Mouse (Mus musculus) intestine, embryonic 16.5 days (tissue): Measurements from ENCODE around the gene Slc9a8. TPM values are rescaled to one million over a fixed set of nuclear protein-coding genes. Genes with fewer than 3 reads are reported as not detected.
A peak's percentile ranks its signal among the peaks of the same experiment; 100 is the strongest.

Experiments used
- ATAC-seq: fragments of 200-750 bp; cut with Nextera tagmentation; 2 replicates; pipeline ENCODE4 v1.8.0; 2017; ENCODE audit warnings: moderate TSS enrichment, moderate library complexity
- H3K27ac ChIP-seq: fragments of 300-500 bp; sonication (generic); 2 replicates; pipeline ENCODE4 v1.5.1; 2014; ENCODE audit warnings: mild to moderate bottlenecking, low read length
- H3K27me3 ChIP-seq: fragments of 300-500 bp; sonication (generic); replicated peaks from 2 replicates; pipeline ENCODE4 v1.6.1; 2014; ENCODE audit warnings: low read length, control low read depth, mixed read lengths; ENCODE audit not compliant: control insufficient read depth, insufficient read depth
- H3K36me3 ChIP-seq: fragments of 300-500 bp; sonication (generic); 2 replicates; pipeline ENCODE4 v1.6.1; 2014; ENCODE audit warnings: low read length, control low read depth; ENCODE audit not compliant: control insufficient read depth, insufficient read depth
- H3K4me1 ChIP-seq: fragments of 300-500 bp; sonication (generic); 2 replicates; pipeline ENCODE4 v1.6.1; 2014; ENCODE audit warnings: low read length, control low read depth, mixed read lengths; ENCODE audit not compliant: control insufficient read depth, insufficient read depth
- H3K4me2 ChIP-seq: fragments of 300-500 bp; sonication (generic); 2 replicates; pipeline ENCODE4 v1.6.1; 2014; ENCODE audit warnings: low read depth, low read length, control low read depth
- H3K4me3 ChIP-seq: fragments of 300-500 bp; sonication (generic); 2 replicates; pipeline ENCODE4 v1.5.1; 2014; ENCODE audit warnings: mild to moderate bottlenecking, low read length
- H3K9ac ChIP-seq: fragments of 300-500 bp; sonication (generic); 2 replicates; pipeline ENCODE4 v1.6.1; 2014; ENCODE audit warnings: low read depth, low read length
- H3K9me3 ChIP-seq: fragments of 300-500 bp; sonication (generic); 2 replicates; pipeline ENCODE4 v1.6.1; 2016; ENCODE audit warnings: low read length, control low read depth; ENCODE audit not compliant: control insufficient read depth
- whole genome bisulfite sequencing: fragments of 180-500 bp; shearing (Covaris S2); extraction: QIAGEN DNeasy Blood & Tissue Kit; methylation state at CpG from one replicate; pipeline ENCODE4 v1.1.7; 2014; 5-methylcytosine and 5-hydroxymethylcytosine counted together
- polyA plus RNA-seq: library from polyadenylated mRNA; unstranded; fragments of >200 nt; fragmentation: Nextera tagmentation; extraction: Ambion mirVana; gene quantifications from 2 replicates; pipeline ENCODE4 v1.2.1, GENCODE M21; 2015

The Slc9a8 gene
- polyA plus RNA-seq, 1 experiment from 2014 or later, result 19.0 TPM

DNA sequence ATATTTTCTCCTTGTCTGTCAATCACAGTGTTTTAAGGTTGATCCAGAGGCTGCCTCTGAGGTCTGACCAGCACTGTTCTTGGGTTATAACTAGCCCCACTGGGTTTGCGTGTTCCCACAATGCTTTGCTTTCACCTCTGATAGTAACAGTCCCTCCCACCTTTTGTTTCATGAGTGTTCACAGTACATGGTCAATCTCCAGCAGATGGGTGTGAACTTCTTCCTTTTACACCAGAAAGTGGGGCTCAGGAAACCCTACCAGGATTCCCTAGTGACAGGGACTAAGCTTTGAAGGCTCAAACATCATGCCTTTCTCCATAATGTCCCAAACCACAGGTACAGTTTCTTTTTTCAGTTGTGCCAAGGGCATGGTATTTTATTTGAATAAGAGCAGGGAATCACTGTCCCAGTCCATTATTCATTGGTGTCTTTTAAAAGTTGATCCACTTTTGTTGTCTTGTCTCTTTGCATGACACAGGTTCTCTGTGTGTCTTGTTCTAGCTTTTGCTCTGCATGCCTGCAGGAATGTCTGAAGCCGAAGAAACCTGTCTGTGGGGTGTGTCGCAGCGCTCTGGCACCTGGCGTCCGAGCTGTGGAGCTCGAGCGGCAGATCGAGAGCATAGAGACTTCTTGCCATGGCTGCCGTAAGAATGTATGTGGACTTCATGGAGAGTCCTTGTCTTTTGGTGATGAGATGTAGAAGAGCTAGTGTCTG lies 85.2 kb downstream of the Slc9a8 start:
- H3K9me3 ChIP-seq, result no peaks in the 10 kb centered on the region
- WGBS, result 92% methylated on average over 10 of the region's 10 CpGs
- no peak overlapping the region for H3K4me3 ChIP-seq
- peaks cover 12% of the 10 kb centered on the region for H3K36me3 ChIP-seq
- H3K4me2 ChIP-seq, result no peak overlapping the region
- H3K9ac ChIP-seq, result no peak overlapping the region; the same call in 1 of the 2 replicates
- peaks cover 29% of the 10 kb centered on the region for H3K4me1 ChIP-seq
- H3K27me3 ChIP-seq, result no peaks in the 10 kb centered on the region
- no peak for ATAC-seq
- no peak overlapping the region for H3K27ac ChIP-seq

DNA sequence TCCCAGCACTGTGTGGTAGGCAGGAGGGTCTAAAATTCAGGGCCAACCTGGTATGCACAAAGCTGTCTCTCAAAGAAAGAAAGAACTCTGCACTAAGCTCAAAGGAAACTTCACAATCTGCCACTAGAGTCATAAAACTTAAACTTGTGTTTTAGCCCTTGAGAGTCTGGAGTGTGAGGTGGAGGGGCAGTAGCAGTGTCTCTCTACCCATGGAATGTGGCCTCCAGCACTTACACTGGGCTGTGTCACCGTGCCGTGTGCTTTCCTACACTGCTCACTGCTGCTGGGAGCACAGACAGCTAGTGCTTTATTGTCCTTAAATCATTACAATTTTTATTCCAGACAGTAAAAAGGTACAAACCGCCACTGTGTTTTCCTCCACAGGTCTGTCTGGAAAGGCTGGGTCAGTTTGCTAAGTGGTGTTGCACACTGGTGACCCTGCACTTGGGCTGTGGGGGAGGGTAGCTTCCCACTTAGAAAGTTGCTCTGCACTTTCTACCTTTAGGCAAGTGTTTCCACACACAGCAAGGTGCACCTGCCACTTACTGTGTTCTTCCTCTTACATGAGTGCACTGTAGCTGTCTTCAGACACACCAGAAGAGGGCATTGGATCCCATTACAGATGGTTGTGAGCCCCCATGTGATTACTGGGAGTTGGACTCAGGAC lies 86.3 kb downstream of the Slc9a8 start:
- Histone ChIP-seq H3K27me3 (no peaks in the 10 kb centered on the region), H3K4me3 (no peak overlapping the region), H3K9me3 (no peaks in the 10 kb centered on the region), H3K36me3 (peaks cover 23% of the 10 kb centered on the region), H3K27ac (no peak overlapping the region), H3K9ac (no peak overlapping the region), H3K4me2 (no peak overlapping the region), H3K4me1 (peaks cover 28% of the 10 kb centered on the region)
- ATAC-seq, result no peak
- 80% methylated on average over 3 of the region's 3 CpGs for WGBS

DNA sequence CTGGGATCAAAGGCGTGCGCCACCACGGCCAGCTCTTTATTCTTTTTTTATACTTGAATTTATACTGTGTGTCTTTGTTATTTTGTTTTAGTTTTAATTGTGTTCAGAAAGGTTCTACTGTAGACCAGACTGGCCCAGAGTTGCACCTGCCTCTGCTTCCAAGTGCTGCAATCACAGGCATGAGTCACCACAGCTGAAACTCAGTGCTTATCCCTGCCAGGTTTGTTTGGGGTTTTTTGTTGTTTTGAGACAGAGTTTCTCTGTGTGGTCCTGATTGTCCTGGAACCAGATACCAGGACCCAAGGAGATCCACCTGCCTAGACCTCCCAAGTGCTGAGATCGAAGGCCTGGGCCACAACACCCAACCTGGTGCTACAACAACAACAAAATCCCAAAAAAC lies 87.1 kb downstream of the Slc9a8 start:
- H3K9me3 ChIP-seq, result no peaks in the 10 kb centered on the region
- peaks cover 26% of the 10 kb centered on the region for H3K4me1 ChIP-seq
- H3K4me2 ChIP-seq, result no peak overlapping the region
- no peaks in the 10 kb centered on the region for H3K27me3 ChIP-seq
- 91% methylated on average over 4 of the region's 4 CpGs for WGBS
- no peak overlapping the region for H3K27ac ChIP-seq
- H3K36me3 ChIP-seq, result peaks cover 30% of the 10 kb centered on the region
- ATAC-seq, result no peak
- no peak overlapping the region for H3K9ac ChIP-seq
- H3K4me3 ChIP-seq, result no peak overlapping the region

DNA sequence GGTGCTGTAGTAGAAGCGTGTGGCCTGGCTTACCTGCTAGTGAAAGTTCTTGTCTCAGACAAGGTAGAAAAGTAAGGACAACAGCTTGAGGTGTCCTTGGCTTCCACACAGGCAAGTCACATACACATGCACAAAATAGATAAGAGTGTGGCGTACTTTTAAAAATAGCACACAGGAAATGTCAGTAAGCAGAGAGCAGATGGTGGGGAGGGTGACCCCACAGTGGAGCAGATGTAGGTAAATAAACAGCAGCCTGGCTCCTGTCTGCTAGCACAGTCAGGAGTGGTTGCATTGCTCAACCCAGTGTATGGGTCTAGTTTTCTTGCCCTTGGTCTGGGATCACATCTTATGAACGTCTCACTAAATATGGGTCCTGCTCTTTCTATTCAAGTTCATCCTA lies 89.0 kb downstream of the Slc9a8 start:
- H3K9me3 ChIP-seq, result no peaks in the 10 kb centered on the region
- 81% methylated on average over 3 of the region's 3 CpGs for WGBS
- H3K4me3 ChIP-seq, result no peak overlapping the region
- no peak overlapping the region for H3K4me2 ChIP-seq
- H3K9ac ChIP-seq, result no peak overlapping the region
- H3K4me1 ChIP-seq, result peaks cover 13% of the 10 kb centered on the region
- peak; percentile 54; the same call in 1 of the 2 replicates for ATAC-seq
- H3K27ac ChIP-seq, result peak overlapping the region; percentile 33; the same call in 1 of the 2 replicates
- peaks cover 33% of the 10 kb centered on the region for H3K36me3 ChIP-seq
- no peaks in the 10 kb centered on the region for H3K27me3 ChIP-seq

DNA sequence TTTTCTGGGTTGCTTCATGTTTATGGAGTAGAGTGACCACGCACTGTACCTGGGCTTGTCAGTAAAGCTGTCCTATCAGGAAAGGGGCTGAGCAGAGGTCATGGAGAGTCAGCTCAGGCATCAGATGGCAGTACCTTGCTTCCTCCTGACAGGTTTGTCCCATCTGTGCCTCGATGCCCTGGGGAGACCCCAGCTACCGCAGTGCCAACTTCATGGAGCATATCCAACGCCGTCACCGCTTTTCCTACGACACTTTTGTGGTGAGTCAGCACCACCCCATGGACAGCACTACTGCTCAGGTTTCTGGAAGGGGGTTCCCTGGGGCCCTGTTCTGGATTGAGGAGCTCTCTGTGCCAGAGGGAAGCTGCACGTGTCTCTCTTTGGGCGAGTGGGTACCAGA lies 90.9 kb downstream of the Slc9a8 start:
- WGBS, result 89% methylated on average over 9 of the region's 9 CpGs
- Histone ChIP-seq H3K9me3 (no peaks in the 10 kb centered on the region), H3K4me1 (no peaks in the 10 kb centered on the region), H3K4me2 (no peak overlapping the region), H3K9ac (no peak overlapping the region), H3K36me3 (peaks cover 36% of the 10 kb centered on the region), H3K27me3 (no peaks in the 10 kb centered on the region), H3K4me3 (no peak overlapping the region), H3K27ac (no peak overlapping the region)
- ATAC-seq, result no peak

DNA sequence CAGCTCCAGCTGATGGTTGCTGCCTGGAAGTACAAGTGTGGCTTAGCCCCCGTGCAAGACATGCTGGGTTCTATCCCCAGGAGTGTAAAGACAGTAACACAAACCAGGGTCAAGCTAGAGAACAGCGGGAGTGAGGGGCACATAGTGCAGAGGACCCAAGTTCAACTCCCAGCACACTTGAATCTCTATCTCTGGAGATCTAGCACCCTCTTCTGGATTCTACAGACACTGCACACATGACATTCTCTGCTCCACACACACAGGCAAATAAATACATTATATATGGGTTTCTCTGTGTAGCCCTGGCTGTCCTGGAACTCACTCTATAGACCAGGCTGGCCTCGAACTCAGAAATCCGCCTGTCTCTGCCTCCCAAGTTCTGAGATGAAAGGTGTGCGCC lies 91.5 kb downstream of the Slc9a8 start:
- H3K9me3 ChIP-seq, result no peaks in the 10 kb centered on the region
- H3K9ac ChIP-seq, result no peak overlapping the region
- no peak for ATAC-seq
- 93% methylated on average over 5 of the region's 5 CpGs for whole genome bisulfite sequencing
- H3K4me2 ChIP-seq, result no peak overlapping the region
- H3K36me3 ChIP-seq, result peaks cover 36% of the 10 kb centered on the region
- H3K4me1 ChIP-seq, result no peaks in the 10 kb centered on the region
- H3K4me3 ChIP-seq, result no peak overlapping the region
- no peak overlapping the region for H3K27ac ChIP-seq
- no peaks in the 10 kb centered on the region for H3K27me3 ChIP-seq

DNA sequence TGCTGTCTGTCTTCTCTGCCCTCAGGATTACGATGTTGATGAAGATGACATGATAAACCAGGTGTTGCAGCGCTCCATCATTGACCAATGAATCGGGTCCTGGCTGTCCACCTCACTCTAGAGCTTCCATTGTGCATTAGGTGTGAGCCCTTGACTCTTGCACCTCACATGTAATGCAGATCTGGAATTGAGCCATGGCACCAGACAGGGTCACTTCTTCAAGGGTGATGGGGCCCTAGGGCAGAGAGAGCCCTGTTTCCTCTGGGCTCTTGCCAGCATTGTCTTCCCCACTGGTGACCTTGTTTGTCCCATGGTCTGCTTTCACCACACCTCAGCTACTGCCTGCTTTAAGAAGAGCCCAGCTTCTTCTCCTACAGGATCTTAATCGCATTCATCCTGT lies 93.1 kb downstream of the Slc9a8 start:
- WGBS, result 95% methylated on average over 4 of the region's 4 CpGs
- Histone ChIP-seq H3K9ac (no peak overlapping the region), H3K4me1 (no peaks in the 10 kb centered on the region), H3K27me3 (no peaks in the 10 kb centered on the region), H3K4me2 (no peak overlapping the region), H3K27ac (no peak overlapping the region), H3K36me3 (peaks cover 33% of the 10 kb centered on the region), H3K4me3 (no peak overlapping the region), H3K9me3 (no peaks in the 10 kb centered on the region)
- ATAC-seq, result no peak

DNA sequence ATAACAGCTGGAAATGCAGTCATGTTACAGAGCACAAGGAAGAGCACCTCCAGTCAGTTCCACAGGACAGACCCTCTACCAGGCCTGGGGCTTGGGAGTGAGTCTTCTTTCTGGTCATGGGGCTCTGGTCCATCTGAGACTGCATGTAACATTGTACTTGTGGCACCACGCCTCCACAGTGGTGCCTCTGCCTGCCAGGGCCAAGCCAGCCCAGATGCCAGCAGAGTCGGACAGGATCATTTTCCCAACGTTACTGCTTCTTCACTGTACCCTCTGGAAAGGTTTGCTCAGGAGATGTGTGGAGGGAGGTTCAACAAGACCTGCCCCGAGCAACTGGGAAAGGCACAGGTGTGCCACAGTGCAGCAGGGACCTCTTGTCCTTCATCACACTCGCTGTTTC lies 94.2 kb downstream of the Slc9a8 start:
- Histone ChIP-seq H3K4me3 (no peak overlapping the region), H3K4me2 (no peak overlapping the region), H3K36me3 (peaks cover 32% of the 10 kb centered on the region), H3K27ac (no peak overlapping the region), H3K9me3 (no peaks in the 10 kb centered on the region), H3K27me3 (no peaks in the 10 kb centered on the region), H3K9ac (no peak overlapping the region), H3K4me1 (no peaks in the 10 kb centered on the region)
- ATAC-seq, result no peak
- WGBS, result 90% methylated on average over 5 of the region's 5 CpGs

DNA sequence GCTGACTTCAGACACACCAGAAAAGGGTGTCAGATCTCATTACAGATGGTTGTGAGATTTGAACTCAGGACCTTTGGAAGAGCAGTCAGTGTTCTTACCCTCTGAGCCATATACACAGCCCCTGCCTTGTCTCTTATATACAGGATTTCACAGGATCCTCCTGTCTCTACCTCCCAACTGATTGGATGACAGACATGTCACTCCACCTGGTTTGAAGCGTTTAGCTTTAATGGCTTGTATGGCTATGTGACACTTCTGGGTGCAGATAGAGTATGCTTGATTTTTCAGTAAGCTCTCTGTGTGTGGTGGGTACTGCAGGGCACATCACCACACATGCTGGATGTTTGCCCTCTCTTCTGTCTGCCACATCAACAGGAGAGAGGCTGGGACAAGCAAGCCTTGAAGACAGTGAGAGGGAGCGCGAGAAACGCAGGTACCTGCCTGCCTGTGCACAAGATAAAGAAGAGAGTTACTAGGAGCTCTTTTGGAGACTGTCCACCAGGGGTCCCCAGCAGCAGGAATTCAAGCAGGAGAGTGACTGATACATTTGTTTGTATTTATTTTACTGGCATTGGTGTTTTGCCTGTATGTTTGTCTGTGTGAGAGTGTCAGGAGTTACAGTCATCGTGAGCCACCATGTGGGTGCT lies 98.2 kb downstream of the Slc9a8 start:
- H3K4me3 ChIP-seq, result no peak overlapping the region
- ATAC-seq, result no peak
- 76% methylated on average over 5 of the region's 5 CpGs for WGBS
- no peak overlapping the region for H3K27ac ChIP-seq
- H3K4me1 ChIP-seq, result no peaks in the 10 kb centered on the region
- no peak overlapping the region for H3K4me2 ChIP-seq
- no peaks in the 10 kb centered on the region for H3K27me3 ChIP-seq
- peaks cover 3% of the 10 kb centered on the region for H3K36me3 ChIP-seq
- no peaks in the 10 kb centered on the region for H3K9me3 ChIP-seq
- no peak overlapping the region for H3K9ac ChIP-seq
